Mouse (Mus musculus): Measurements from ENCODE around the gene Esrrg.

- TF ChIP-seq POLR2A (IDR thresholded peaks at IDR 0.05; ENCODE audit: insufficient read depth, low read depth, low read length) (no peak), CTCF (IDR thresholded peaks at IDR 0.05) (no peak), EP300 (IDR thresholded peaks at IDR 0.05; ENCODE audit: insufficient read depth, low read depth, low read length) (no peak)
These were observed 133.5 kb downstream of the Esrrg start for GRCm38 (mm10) chr1:187742071-187742470.
